Mouse (Mus musculus) thymus, adult 2 months (tissue): ENCODE data around the gene Pkd1l1. TPM values are rescaled to one million over a fixed set of nuclear protein-coding genes. Genes with fewer than 3 reads are reported as not detected.

ENCODE experiments used
- DNase-seq: peaks from one replicate; pipeline ENCODE4 v3.0.0; 2021
- H3K27ac ChIP-seq: fragments of 200-500 bp; 2 replicates; pipeline ENCODE4 v1.5.1; 2012; ENCODE audit warnings: low read length, control low read depth; ENCODE audit not compliant: control insufficient read depth, insufficient read depth
- H3K27me3 ChIP-seq: fragments of 200-500 bp; 2 replicates; pipeline ENCODE4 v1.6.1; 2012; ENCODE audit warnings: mild to moderate bottlenecking, low read length, moderate library complexity, mixed read lengths; ENCODE audit not compliant: control insufficient read depth, insufficient read depth
- H3K36me3 ChIP-seq: fragments of 200-500 bp; 2 replicates; pipeline ENCODE4 v1.6.1; 2012; ENCODE audit warnings: mild to moderate bottlenecking, low read length, moderate library complexity; ENCODE audit not compliant: control insufficient read depth, insufficient read depth
- H3K4me1 ChIP-seq: fragments of 200-500 bp; replicated peaks from 2 replicates; pipeline ENCODE4 v1.6.1; 2012; ENCODE audit warnings: low read length; ENCODE audit not compliant: control insufficient read depth, insufficient read depth
- H3K4me3 ChIP-seq: fragments of 200-500 bp; 2 replicates; pipeline ENCODE4 v1.5.1; 2012; ENCODE audit warnings: mild to moderate bottlenecking, low read length, control low read depth, moderate library complexity; ENCODE audit not compliant: control insufficient read depth, insufficient read depth
- CTCF ChIP-seq: fragments of 200-500 bp; IDR thresholded peaks from 2 replicates; pipeline ENCODE4 v1.5.1; 2012; ENCODE audit warnings: mild to moderate bottlenecking, control low read depth, low read length, moderate library complexity, borderline replicate concordance; ENCODE audit not compliant: control insufficient read depth, poor library complexity, insufficient read depth; ENCODE audit errors: extremely low read depth
- POLR2A ChIP-seq: fragments of 200-500 bp; IDR thresholded peaks from 2 replicates; pipeline ENCODE4 v1.6.1; 2012; ENCODE audit warnings: mild to moderate bottlenecking, low read length, control low read depth, moderate library complexity; ENCODE audit not compliant: control insufficient read depth, poor library complexity, insufficient read depth; ENCODE audit errors: extremely low read depth
- WGBS: fragments of 180-500 bp; shearing (Covaris S2); methylation state at CpG from one replicate; pipeline ENCODE4 v1.1.7; 2018; 5-methylcytosine and 5-hydroxymethylcytosine counted together
- polyA plus RNA-seq: library from polyadenylated mRNA; depleted of rRNA; stranded (reverse); fragments of >200 nt; gene quantifications from 2 replicates; pipeline ENCODE4 v1.2.3, GENCODE M21; 2012

Gene Pkd1l1
- polyA plus RNA-seq, 1 experiment: 0.30 TPM

DNA sequence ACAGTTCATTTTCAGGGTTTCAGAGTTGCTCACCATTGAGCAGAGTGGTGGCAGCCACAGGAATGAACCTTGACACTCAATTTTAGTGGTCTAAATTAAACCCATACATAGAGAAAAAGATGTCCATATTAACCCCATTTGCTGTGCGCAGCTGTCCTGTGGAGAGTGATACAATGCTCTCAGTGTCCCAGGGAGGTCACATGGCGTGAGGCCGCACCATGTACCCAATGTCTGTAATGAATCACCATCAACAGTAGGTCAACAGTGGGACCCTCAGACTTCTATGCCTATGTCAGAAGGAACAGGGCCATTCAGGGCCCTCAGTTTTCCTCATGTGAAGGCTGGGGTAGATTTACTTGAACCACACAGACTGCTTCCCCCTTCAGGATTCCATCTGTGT lies 143.5 kb downstream of the Pkd1l1 start:
- no peak overlapping the region for H3K4me3 ChIP-seq
- DNase-seq: no peak
- no peaks in the 10 kb centered on the region for H3K36me3 ChIP-seq
- H3K4me1 ChIP-seq: no peaks in the 10 kb centered on the region
- 98% methylated on average over 3 of the region's 3 CpGs for WGBS
- TF ChIP-seq POLR2A (no peak), CTCF (no peak)
- H3K27me3 ChIP-seq: no peaks in the 10 kb centered on the region
- no peak overlapping the region for H3K27ac ChIP-seq

DNA sequence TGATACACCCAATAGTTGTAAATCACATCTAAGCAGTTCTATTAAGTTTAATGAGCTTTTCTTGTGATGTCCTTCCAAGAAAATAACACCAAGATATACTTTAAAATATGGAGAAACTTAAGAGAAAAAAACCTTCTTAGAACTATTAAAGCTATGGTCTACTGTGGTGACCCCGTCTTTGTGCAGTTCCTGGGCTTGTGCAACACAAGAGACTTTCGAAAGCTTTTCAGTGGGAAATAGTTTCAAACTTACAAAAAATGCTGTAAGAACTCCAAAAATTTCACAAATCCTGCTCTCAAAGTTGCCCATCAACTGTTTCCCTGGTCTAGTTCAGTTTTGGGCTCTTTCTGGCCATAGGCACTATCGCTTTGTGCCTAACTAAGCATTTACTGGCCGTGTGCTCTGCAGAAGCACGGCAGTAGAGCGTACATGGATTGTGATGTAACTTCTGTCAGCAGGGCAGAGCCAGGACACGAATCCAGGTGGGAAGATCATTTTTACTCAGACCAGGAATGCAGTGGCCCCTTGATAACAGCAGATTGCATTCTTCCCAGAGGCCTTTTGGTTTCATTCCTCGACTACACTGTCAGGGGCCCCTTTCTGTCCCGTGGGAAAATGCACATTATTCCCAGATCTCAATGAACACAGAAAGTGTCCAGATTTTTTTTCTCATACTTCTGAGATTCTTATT lies 144.1 kb downstream of the Pkd1l1 start:
- 94% methylated on average over 9 of the region's 9 CpGs for WGBS
- Histone ChIP-seq H3K4me3 (no peak overlapping the region), H3K36me3 (no peaks in the 10 kb centered on the region), H3K4me1 (no peaks in the 10 kb centered on the region), H3K27ac (no peak overlapping the region), H3K27me3 (no peaks in the 10 kb centered on the region)
- DNase-seq: no peak
- TF ChIP-seq POLR2A: no peak

DNA sequence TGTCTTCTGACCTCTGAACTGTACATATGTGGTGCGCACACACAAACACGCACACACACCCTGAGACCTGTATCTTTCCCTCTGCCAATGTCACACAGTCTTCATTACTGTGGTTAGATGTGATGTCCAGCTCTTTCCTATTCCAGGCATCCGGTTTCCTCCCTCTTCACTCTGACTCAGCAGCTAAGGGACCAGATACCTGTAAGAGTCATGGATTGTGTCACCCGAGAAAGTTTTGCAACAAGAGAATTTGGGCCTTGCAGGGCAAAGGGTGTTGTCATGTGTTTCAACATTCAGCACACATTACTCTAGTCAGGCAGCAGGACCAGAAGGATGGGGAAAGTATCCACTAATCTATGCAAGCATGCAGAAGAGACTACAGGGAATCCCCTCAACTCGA lies 146.5 kb downstream of the Pkd1l1 start:
- H3K27ac ChIP-seq: no peak overlapping the region
- no peak for TF ChIP-seq POLR2A
- TF ChIP-seq CTCF: no peak
- H3K4me1 ChIP-seq: no peaks in the 10 kb centered on the region
- H3K27me3 ChIP-seq: no peaks in the 10 kb centered on the region
- H3K36me3 ChIP-seq: no peaks in the 10 kb centered on the region
- H3K4me3 ChIP-seq: no peak overlapping the region
- 95% methylated on average over 5 of the region's 5 CpGs for WGBS
- DNase-seq: no peak

DNA sequence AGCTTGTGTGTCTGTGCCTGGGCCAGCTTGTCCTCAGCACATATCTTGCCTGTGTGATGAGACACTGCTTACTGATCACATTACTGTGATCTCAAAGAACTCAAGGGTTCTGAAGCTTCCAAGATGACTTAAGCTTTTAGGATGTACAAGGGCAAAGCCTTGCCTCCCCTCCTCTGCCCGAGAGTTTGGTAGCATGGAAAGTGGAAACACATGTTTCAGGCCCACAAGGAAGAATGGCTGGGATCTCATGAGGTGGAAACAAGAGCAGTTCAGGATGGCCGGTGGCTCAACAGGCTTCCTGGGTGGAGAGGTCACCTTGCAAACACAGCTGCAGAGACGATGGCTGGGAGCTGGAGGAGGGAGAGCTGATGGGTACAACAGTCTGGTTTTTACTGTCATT lies 147.0 kb downstream of the Pkd1l1 start:
- no peaks in the 10 kb centered on the region for H3K36me3 ChIP-seq
- no peak overlapping the region for H3K4me3 ChIP-seq
- 93% methylated on average over 3 of the region's 3 CpGs for WGBS
- DNase-seq: no peak
- H3K27ac ChIP-seq: no peak overlapping the region
- no peaks in the 10 kb centered on the region for H3K4me1 ChIP-seq
- TF ChIP-seq POLR2A (no peak), CTCF (no peak)
- H3K27me3 ChIP-seq: no peaks in the 10 kb centered on the region

- Histone ChIP-seq H3K36me3 (no peaks in the 10 kb centered on the region), H3K4me3 (no peak overlapping the region), H3K27me3 (no peaks in the 10 kb centered on the region), H3K4me1 (no peaks in the 10 kb centered on the region), H3K27ac (no peak overlapping the region)
- TF ChIP-seq POLR2A: no peak
- no peak for TF ChIP-seq CTCF
- 100% methylated on average over 3 of the region's 3 CpGs for WGBS
- no peak for DNase-seq
Observed at GRCm38 (mm10) chr11:8825413-8825812, 147.7 kb downstream of the Pkd1l1 start.

DNA sequence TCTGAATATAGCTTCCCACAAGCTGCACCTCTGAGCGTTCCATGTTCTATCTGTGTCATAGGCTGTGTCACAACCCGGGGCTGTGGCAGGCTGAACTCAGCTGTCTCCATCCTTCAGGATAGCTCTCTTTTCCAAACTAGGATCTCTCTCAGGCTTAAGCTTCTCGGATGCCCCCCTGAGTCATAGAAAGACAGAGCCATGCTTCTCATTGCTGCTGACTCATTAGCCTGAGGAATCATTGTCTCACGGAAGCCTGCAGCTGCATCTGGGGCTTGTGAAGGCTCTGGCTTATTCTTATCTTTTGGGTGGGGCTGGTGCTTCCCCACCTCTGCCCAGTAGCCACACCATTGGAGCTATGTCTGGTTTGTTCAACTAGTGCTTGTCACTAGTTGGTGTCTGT lies 151.7 kb downstream of the Pkd1l1 start:
- H3K27me3 ChIP-seq: no peaks in the 10 kb centered on the region
- H3K4me1 ChIP-seq: no peaks in the 10 kb centered on the region
- 80% methylated on average over 4 of the region's 4 CpGs for WGBS
- no peak for DNase-seq
- H3K36me3 ChIP-seq: no peaks in the 10 kb centered on the region
- no peak for TF ChIP-seq CTCF
- no peak overlapping the region for H3K27ac ChIP-seq
- H3K4me3 ChIP-seq: no peak overlapping the region

GRCm38 (mm10) chr11:8817376-8817775 lies 155.7 kb downstream of the Pkd1l1 start:
- Histone ChIP-seq H3K27me3 (no peaks in the 10 kb centered on the region), H3K4me3 (no peak overlapping the region), H3K36me3 (no peaks in the 10 kb centered on the region), H3K4me1 (no peaks in the 10 kb centered on the region), H3K27ac (no peak overlapping the region)
- 65% methylated on average over 3 of the region's 3 CpGs for whole genome bisulfite sequencing
- TF ChIP-seq POLR2A (no peak), CTCF (no peak)
- no peak for DNase-seq
